Mouse (Mus musculus): ENCODE data around the gene Lrrc28.

DNA sequence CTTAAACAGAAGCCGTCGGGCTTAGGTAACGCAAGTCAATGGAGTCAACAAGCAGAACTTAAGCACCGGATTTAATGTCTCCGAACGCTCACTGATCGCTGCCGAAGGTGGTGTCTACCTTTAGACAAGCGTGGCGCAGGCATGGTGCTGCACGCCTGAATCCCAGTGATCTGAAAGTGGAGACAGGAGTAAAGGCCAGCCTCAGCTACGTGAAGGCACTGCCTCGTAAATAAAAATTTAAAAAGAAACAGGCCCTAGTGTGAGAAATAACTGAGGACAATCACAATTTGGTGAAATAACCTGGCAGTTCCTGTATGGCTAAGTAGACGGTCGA lies 580 bp upstream of the Lrrc28 start:
- no peak for TF ChIP-seq CTCF (IDR thresholded peaks at IDR 0.05)
- TF ChIP-seq EP300 (IDR thresholded peaks at IDR 0.05), result no peak
